Comparison of ENCODE assay signal across 27 mouse cellular contexts in the genomic region with DNA sequence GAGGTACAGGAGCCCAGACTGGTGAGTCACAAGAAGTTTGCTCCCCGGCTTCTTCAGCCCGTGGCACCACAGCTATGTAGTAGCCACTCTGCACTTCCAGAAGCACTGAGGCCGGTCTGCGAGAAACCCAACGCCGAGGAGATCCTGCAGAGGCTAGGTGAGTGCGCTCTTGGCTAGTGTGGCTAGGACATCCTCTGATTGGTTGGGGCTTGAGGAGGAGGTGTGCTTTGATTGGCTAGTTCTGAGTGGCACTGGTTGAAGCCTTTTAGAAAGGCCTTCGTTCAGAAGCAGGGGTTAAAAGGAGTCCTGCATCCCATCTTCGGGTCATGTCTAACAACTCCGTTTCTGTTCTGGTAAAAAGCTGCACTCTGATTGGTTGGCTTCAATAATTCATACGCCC. TPM values are rescaled to one million over a fixed set of nuclear protein-coding genes. Genes with fewer than 3 reads are reported as not detected.
"Had no signal": no experiment of that assay in that cellular context is flagged by ENCODE, and none has a peak within 500 bp of the region (broad histone marks: within the 10 kb centered on the region; RNA-seq: fewer than 3 reads in every experiment).

No protein-coding gene starts in this region.

- H3K9ac ChIP-seq: limb, embryonic 13.5 days; liver, embryonic 12.5 days; liver, embryonic 15.5 days had no signal

- ATAC-seq: liver, embryonic 12.5 days had no signal

- H3K36me3 ChIP-seq: limb, embryonic 10.5 days; limb, embryonic 13.5 days; liver, embryonic 12.5 days; liver, embryonic 15.5 days had no signal

- DNase-seq: kidney, adult 2 months; layer of hippocampus, adult 9-11 months; liver; lung, adult 2 months; lung, postnatal 14 days; lung, postnatal 4 days; midbrain, embryonic 14.5 days; thymus, adult 18-20 months; thymus, postnatal 36 days had no signal

- H3K27ac ChIP-seq: kidney, postnatal 0 days; layer of hippocampus, adult 2 months; limb, embryonic 10.5 days; limb, embryonic 13.5 days; liver, embryonic 12.5 days; liver, embryonic 15.5 days; stomach, postnatal 0 days had no signal

- H3K4me1 ChIP-seq: liver, embryonic 15.5 days had no signal

- H3K9me3 ChIP-seq: limb, embryonic 10.5 days; liver, embryonic 15.5 days had no signal

- H3K27me3 ChIP-seq: limb, embryonic 13.5 days; liver, embryonic 12.5 days; liver, embryonic 15.5 days had no signal

- H3K4me3 ChIP-seq: layer of hippocampus, adult 2 months; limb, embryonic 10.5 days; limb, embryonic 13.5 days; liver, embryonic 12.5 days; liver, embryonic 15.5 days had no signal

- H3K4me2 ChIP-seq: limb, embryonic 13.5 days; liver, embryonic 12.5 days; liver, embryonic 15.5 days; midbrain, embryonic 11.5 days had no signal

RNA-seq across cellular contexts. Expression of gene Guca2a, which starts 1.2 kb away (rescaled TPM):
- total RNA-seq: layer of hippocampus, adult 2 months; layer of hippocampus, postnatal 25 days; left cerebral cortex, adult 18-20 months; left cerebral cortex, postnatal 25 days; megakaryocyte progenitor cell, adult 5-6 weeks; megakaryocyte-erythroid progenitor cell, adult 5-6 weeks; midbrain, postnatal 0 days had no signal
- polyA plus RNA-seq: limb, embryonic 10.5 days; limb, embryonic 13.5 days; liver, embryonic 12.5 days; liver, embryonic 15.5 days; lung, adult 2 months; midbrain, embryonic 11.5 days; midbrain, embryonic 14.5 days; midbrain, postnatal 0 days; neural tube, embryonic 11.5 days; neural tube, embryonic 14.5 days; stomach, embryonic 14.5 days had no signal

RNA-seq across cellular contexts. Expression of gene Guca2b, which starts 20.1 kb away (rescaled TPM):
- total RNA-seq: layer of hippocampus, adult 2 months; layer of hippocampus, postnatal 25 days; left cerebral cortex, adult 18-20 months; left cerebral cortex, postnatal 25 days; megakaryocyte progenitor cell, adult 5-6 weeks; megakaryocyte-erythroid progenitor cell, adult 5-6 weeks; midbrain, postnatal 0 days had no signal
- polyA plus RNA-seq: limb, embryonic 10.5 days; limb, embryonic 13.5 days; lung, adult 2 months; lung, embryonic 16.5 days; midbrain, embryonic 11.5 days; midbrain, embryonic 14.5 days; midbrain, postnatal 0 days; neural tube, embryonic 11.5 days; neural tube, embryonic 14.5 days; stomach, embryonic 14.5 days had no signal
